Mouse (Mus musculus): ENCODE data around the gene Eif4e. TPM values are rescaled to one million over a fixed set of nuclear protein-coding genes. Genes with fewer than 3 reads are reported as not detected.

Eif4e gene
- polyA plus RNA-seq, 1 experiment from 2014 or later = 240 TPM

- Histone ChIP-seq H3K27ac (no peak overlapping the region), H3K27me3 (ENCODE audit: insufficient read depth, low read length) (no peaks in the 10 kb centered on the region), H3K9me3 (replicated peaks; ENCODE audit: low read length) (no peaks in the 10 kb centered on the region), H3K4me1 (replicated peaks; ENCODE audit: insufficient read depth, low read length) (no peaks in the 10 kb centered on the region), H3K4me3 (replicated peaks; ENCODE audit: low read depth, low read length) (no peak overlapping the region), H3K9ac (ENCODE audit: low read depth, low read length) (no peak overlapping the region), H3K4me2 (ENCODE audit: low read length) (no peak overlapping the region), H3K36me3 (ENCODE audit: insufficient read depth, low read length) (no peaks in the 10 kb centered on the region)
- no peak for ATAC-seq (replicated peaks; ENCODE audit: low FRiP score, low read depth)
- TF ChIP-seq CTCF (IDR thresholded peaks at IDR 0.05; ENCODE audit: low read depth) = no peak
- 49% methylated on average over 7 of the region's 7 CpGs for WGBS
- no peak for DNase-seq (ENCODE audit: low spot score)
Measured at GRCm38 (mm10) chr3:138586213-138586612, 60.2 kb downstream of the Eif4e start.

- Histone ChIP-seq H3K9ac (ENCODE audit: low read depth, low read length) (no peak overlapping the region), H3K27me3 (ENCODE audit: insufficient read depth, low read length) (no peaks in the 10 kb centered on the region), H3K4me3 (replicated peaks; ENCODE audit: low read depth, low read length) (no peak overlapping the region), H3K4me2 (ENCODE audit: low read length) (no peak overlapping the region), H3K27ac (no peak overlapping the region), H3K36me3 (ENCODE audit: insufficient read depth, low read length) (no peaks in the 10 kb centered on the region), H3K9me3 (replicated peaks; ENCODE audit: low read length) (no peaks in the 10 kb centered on the region), H3K4me1 (replicated peaks; ENCODE audit: insufficient read depth, low read length) (no peaks in the 10 kb centered on the region)
- no peak for TF ChIP-seq CTCF (IDR thresholded peaks at IDR 0.05; ENCODE audit: low read depth)
- DNase-seq (ENCODE audit: low spot score) (no peak), ATAC-seq (replicated peaks; ENCODE audit: low FRiP score, low read depth) (no peak)
- 92% methylated on average over 4 of the region's 4 CpGs for WGBS
Measured at GRCm38 (mm10) chr3:138587137-138587536, 61.2 kb downstream of the Eif4e start.

- no peak overlapping the region for H3K4me3 ChIP-seq (replicated peaks; ENCODE audit: low read depth, low read length)
- no peak for TF ChIP-seq CTCF (IDR thresholded peaks at IDR 0.05; ENCODE audit: low read depth)
- H3K36me3 ChIP-seq (ENCODE audit: insufficient read depth, low read length) = no peaks in the 10 kb centered on the region
- no peak overlapping the region for H3K4me2 ChIP-seq (ENCODE audit: low read length)
- 56% methylated on average over 9 of the region's 9 CpGs for WGBS
- no peaks in the 10 kb centered on the region for H3K4me1 ChIP-seq (replicated peaks; ENCODE audit: insufficient read depth, low read length)
- no peaks in the 10 kb centered on the region for H3K27me3 ChIP-seq (ENCODE audit: insufficient read depth, low read length)
- no peak overlapping the region for H3K27ac ChIP-seq
- no peak for DNase-seq (ENCODE audit: low spot score)
- no peak overlapping the region for H3K9ac ChIP-seq (ENCODE audit: low read depth, low read length)
- no peaks in the 10 kb centered on the region for H3K9me3 ChIP-seq (replicated peaks; ENCODE audit: low read length)
- no peak for ATAC-seq (replicated peaks; ENCODE audit: low FRiP score, low read depth)
Measured at GRCm38 (mm10) chr3:138588001-138588400, 62.0 kb downstream of the Eif4e start.

GRCm38 (mm10) chr3:138591002-138591401 is 65.0 kb downstream of the Eif4e start:
- Histone ChIP-seq H3K4me1 (replicated peaks; ENCODE audit: insufficient read depth, low read length) (no peaks in the 10 kb centered on the region), H3K9me3 (replicated peaks; ENCODE audit: low read length) (no peaks in the 10 kb centered on the region), H3K27ac (no peak overlapping the region), H3K27me3 (ENCODE audit: insufficient read depth, low read length) (no peaks in the 10 kb centered on the region), H3K4me2 (ENCODE audit: low read length) (no peak overlapping the region), H3K9ac (ENCODE audit: low read depth, low read length) (no peak overlapping the region), H3K4me3 (replicated peaks; ENCODE audit: low read depth, low read length) (no peak overlapping the region), H3K36me3 (ENCODE audit: insufficient read depth, low read length) (no peaks in the 10 kb centered on the region)
- DNase-seq (ENCODE audit: low spot score) (no peak), ATAC-seq (replicated peaks; ENCODE audit: low FRiP score, low read depth) (no peak)
- WGBS = 92% methylated on average over 4 of the region's 4 CpGs
- no peak for TF ChIP-seq CTCF (IDR thresholded peaks at IDR 0.05; ENCODE audit: low read depth)

- ATAC-seq (replicated peaks; ENCODE audit: low FRiP score, low read depth) = no peak
Measured at GRCm38 (mm10) chr3:138591806-138592365, 65.9 kb downstream of the Eif4e start.

GRCm38 (mm10) chr3:138593131-138593530 is 67.2 kb downstream of the Eif4e start:
- no peak for ATAC-seq (replicated peaks; ENCODE audit: low FRiP score, low read depth)
- no peaks in the 10 kb centered on the region for H3K36me3 ChIP-seq (ENCODE audit: insufficient read depth, low read length)
- DNase-seq (ENCODE audit: low spot score) = no peak
- no peaks in the 10 kb centered on the region for H3K4me1 ChIP-seq (replicated peaks; ENCODE audit: insufficient read depth, low read length)
- H3K9me3 ChIP-seq (replicated peaks; ENCODE audit: low read length) = no peaks in the 10 kb centered on the region
- H3K4me2 ChIP-seq (ENCODE audit: low read length) = no peak overlapping the region
- no peak overlapping the region for H3K9ac ChIP-seq (ENCODE audit: low read depth, low read length)
- H3K27me3 ChIP-seq (ENCODE audit: insufficient read depth, low read length) = no peaks in the 10 kb centered on the region
- no peak for TF ChIP-seq CTCF (IDR thresholded peaks at IDR 0.05; ENCODE audit: low read depth)
- H3K4me3 ChIP-seq (replicated peaks; ENCODE audit: low read depth, low read length) = no peak overlapping the region
- H3K27ac ChIP-seq = no peak overlapping the region
- 78% methylated on average over 8 of the region's 8 CpGs for WGBS

More at GRCm38 (mm10) chr3:138591806-138592365, 65.9 kb downstream of the Eif4e start:
- WGBS = 73% methylated on average over 7 of the region's 7 CpGs
- H3K9me3 ChIP-seq (replicated peaks; ENCODE audit: low read length) = no peaks in the 10 kb centered on the region
- no peaks in the 10 kb centered on the region for H3K36me3 ChIP-seq (ENCODE audit: insufficient read depth, low read length)
- no peak overlapping the region for H3K4me2 ChIP-seq (ENCODE audit: low read length)
- TF ChIP-seq CTCF (IDR thresholded peaks at IDR 0.05; ENCODE audit: low read depth) = no peak
- no peak for DNase-seq (ENCODE audit: low spot score)
- no peak overlapping the region for H3K9ac ChIP-seq (ENCODE audit: low read depth, low read length)
- no peak overlapping the region for H3K27ac ChIP-seq
- H3K27me3 ChIP-seq (ENCODE audit: insufficient read depth, low read length) = no peaks in the 10 kb centered on the region
- no peaks in the 10 kb centered on the region for H3K4me1 ChIP-seq (replicated peaks; ENCODE audit: insufficient read depth, low read length)
- no peak overlapping the region for H3K4me3 ChIP-seq (replicated peaks; ENCODE audit: low read depth, low read length)

- DNase-seq (ENCODE audit: low spot score) = no peak
- no peak overlapping the region for H3K4me3 ChIP-seq (replicated peaks; ENCODE audit: low read depth, low read length)
- H3K36me3 ChIP-seq (ENCODE audit: insufficient read depth, low read length) = no peaks in the 10 kb centered on the region
- 89% methylated on average over 7 of the region's 7 CpGs for WGBS
- H3K4me2 ChIP-seq (ENCODE audit: low read length) = no peak overlapping the region
- H3K4me1 ChIP-seq (replicated peaks; ENCODE audit: insufficient read depth, low read length) = no peaks in the 10 kb centered on the region
- ATAC-seq (replicated peaks; ENCODE audit: low FRiP score, low read depth) = no peak
- H3K27ac ChIP-seq = no peak overlapping the region
- no peaks in the 10 kb centered on the region for H3K9me3 ChIP-seq (replicated peaks; ENCODE audit: low read length)
- H3K27me3 ChIP-seq (ENCODE audit: insufficient read depth, low read length) = no peaks in the 10 kb centered on the region
- no peak overlapping the region for H3K9ac ChIP-seq (ENCODE audit: low read depth, low read length)
- no peak for TF ChIP-seq CTCF (IDR thresholded peaks at IDR 0.05; ENCODE audit: low read depth)
Measured at GRCm38 (mm10) chr3:138593911-138594310, 67.9 kb downstream of the Eif4e start.
